Mouse (Mus musculus) liver, embryonic 13.5 days (tissue): ENCODE data around the gene Hlcs. TPM values are rescaled to one million over a fixed set of nuclear protein-coding genes. Genes with fewer than 3 reads are reported as not detected.

ENCODE experiments used
- ATAC-seq: fragments of 200-750 bp; cut with Nextera tagmentation; 2 replicates; pipeline ENCODE4 v1.8.0; 2017; ENCODE audit warnings: low read depth, mild to moderate bottlenecking, moderate number of reproducible peaks, moderate library complexity
- DNase-seq: peaks from one replicate; pipeline ENCODE4 v3.0.0; 2022
- H3K27ac ChIP-seq: fragments of 300-500 bp; sonication (generic); 2 replicates; pipeline ENCODE4 v1.5.1; 2015; ENCODE audit warnings: moderate library complexity, mild to moderate bottlenecking, inconsistent platforms
- H3K27me3 ChIP-seq: fragments of 300-500 bp; sonication (generic); 2 replicates; pipeline ENCODE4 v1.6.1; 2015; ENCODE audit warnings: mild to moderate bottlenecking, inconsistent platforms
- H3K36me3 ChIP-seq: fragments of 300-500 bp; sonication (generic); 2 replicates; pipeline ENCODE4 v1.6.1; 2015; ENCODE audit warnings: mild to moderate bottlenecking, inconsistent platforms
- H3K4me1 ChIP-seq: fragments of 300-500 bp; sonication (generic); replicated peaks from 2 replicates; pipeline ENCODE4 v1.6.1; 2015; ENCODE audit warnings: inconsistent platforms
- H3K4me2 ChIP-seq: fragments of 300-500 bp; sonication (generic); 2 replicates; pipeline ENCODE4 v1.6.1; 2015; ENCODE audit warnings: inconsistent platforms, mild to moderate bottlenecking, moderate library complexity
- H3K4me3 ChIP-seq: fragments of 300-500 bp; sonication (generic); replicated peaks from 2 replicates; pipeline ENCODE4 v1.5.1; 2015; ENCODE audit warnings: mild to moderate bottlenecking, inconsistent platforms
- H3K9ac ChIP-seq: fragments of 300-500 bp; sonication (generic); 2 replicates; pipeline ENCODE4 v1.6.1; 2015; ENCODE audit warnings: mild to moderate bottlenecking, inconsistent platforms
- H3K9me3 ChIP-seq: fragments of 300-500 bp; sonication (generic); replicated peaks from 2 replicates; pipeline ENCODE4 v1.6.1; 2016; ENCODE audit warnings: inconsistent platforms
- WGBS: fragments of 180-500 bp; shearing (Covaris S2); methylation state at CpG from one replicate; pipeline ENCODE4 v1.1.7; 2015; ENCODE audit not compliant: insufficient replicate concordance; 5-methylcytosine and 5-hydroxymethylcytosine counted together
- polyA plus RNA-seq: library from polyadenylated mRNA; unstranded; fragments of >200 nt; fragmentation: Nextera tagmentation; extraction: Ambion mirVana; gene quantifications from 2 replicates; pipeline ENCODE4 v1.2.1, GENCODE M21; 2015

The Hlcs gene
- polyA plus RNA-seq, 1 experiment from 2014 or later: 2.5 TPM

DNA sequence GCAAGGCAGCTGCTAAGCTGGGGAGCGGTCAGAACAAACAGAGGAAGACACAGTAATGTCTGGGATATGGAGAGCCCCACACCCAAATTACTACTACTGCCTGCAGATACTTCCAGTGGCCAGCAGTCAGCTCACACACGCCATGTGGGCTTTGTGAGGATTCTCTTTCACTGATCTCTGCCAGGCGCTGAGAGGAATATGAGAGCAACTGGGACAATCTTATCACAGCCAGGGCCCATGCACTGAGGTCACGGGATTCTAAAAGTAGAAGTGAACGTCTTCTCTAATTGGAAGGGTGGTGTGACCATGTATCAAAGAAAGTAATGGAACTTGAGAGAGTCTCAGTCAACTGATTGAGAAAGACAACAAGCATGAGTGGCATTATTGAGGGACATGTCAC lies 123.1 kb downstream of the Hlcs start:
- 61% methylated on average over 5 of the region's 5 CpGs for WGBS
- no peak for ATAC-seq
- peaks cover 5% of the 10 kb centered on the region for H3K4me1 ChIP-seq
- H3K27ac ChIP-seq: no peak overlapping the region
- no peak overlapping the region for H3K9ac ChIP-seq
- no peaks in the 10 kb centered on the region for H3K9me3 ChIP-seq
- DNase-seq: no peak
- H3K4me3 ChIP-seq: no peak overlapping the region
- no peaks in the 10 kb centered on the region for H3K27me3 ChIP-seq
- H3K36me3 ChIP-seq: no peaks in the 10 kb centered on the region
- H3K4me2 ChIP-seq: no peak overlapping the region

DNA sequence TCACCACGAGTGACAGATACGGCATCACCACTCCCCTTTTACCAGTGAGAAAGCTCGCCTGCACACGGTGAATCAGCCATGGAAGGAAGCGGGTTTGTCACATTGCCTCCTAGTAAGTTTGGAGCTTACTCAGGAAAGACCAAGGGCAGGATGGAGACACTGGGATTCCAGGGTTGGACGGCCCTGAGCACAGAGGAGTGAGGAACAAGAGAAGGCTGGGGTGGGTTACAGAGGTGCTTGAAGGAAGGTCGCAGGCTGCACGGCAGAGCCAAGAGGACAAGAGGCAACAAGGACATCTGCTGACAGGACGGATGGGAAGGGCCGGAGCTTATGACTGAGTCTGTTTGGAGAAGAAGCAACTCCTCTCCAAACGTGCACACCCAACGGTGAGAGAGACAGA lies 126.8 kb downstream of the Hlcs start:
- no peak overlapping the region for H3K27ac ChIP-seq
- H3K27me3 ChIP-seq: no peaks in the 10 kb centered on the region
- H3K4me2 ChIP-seq: no peak overlapping the region
- DNase-seq: no peak
- WGBS: 68% methylated on average over 12 of the region's 12 CpGs
- no peaks in the 10 kb centered on the region for H3K9me3 ChIP-seq
- H3K4me3 ChIP-seq: no peak overlapping the region
- no peak overlapping the region for H3K9ac ChIP-seq
- no peaks in the 10 kb centered on the region for H3K36me3 ChIP-seq
- H3K4me1 ChIP-seq: peaks cover 5% of the 10 kb centered on the region
- no peak for ATAC-seq

DNA sequence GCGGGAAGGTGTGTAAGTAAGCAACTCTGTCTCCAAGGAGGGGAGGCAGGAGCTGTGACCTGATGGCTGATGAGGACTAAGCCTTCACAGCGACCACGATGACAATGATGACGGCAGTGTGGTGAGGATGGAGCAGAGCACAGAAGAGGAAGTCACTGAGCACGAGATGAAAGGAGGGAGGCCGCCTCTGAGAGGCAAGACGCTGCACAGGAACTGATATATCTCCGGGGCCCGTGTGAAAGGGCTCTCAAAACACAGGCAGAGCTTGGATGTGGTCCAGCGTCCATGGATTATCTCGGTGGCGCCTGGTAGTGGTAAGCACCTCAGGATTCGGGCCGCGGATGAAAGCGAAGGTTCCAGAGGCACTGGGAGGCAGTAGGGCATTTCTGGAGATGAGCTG lies 127.9 kb downstream of the Hlcs start:
- no peaks in the 10 kb centered on the region for H3K9me3 ChIP-seq
- H3K4me1 ChIP-seq: peaks cover 5% of the 10 kb centered on the region
- H3K9ac ChIP-seq: no peak overlapping the region
- 23% methylated on average over 16 of the region's 16 CpGs for WGBS
- no peak overlapping the region for H3K27ac ChIP-seq
- no peak overlapping the region for H3K4me2 ChIP-seq
- no peaks in the 10 kb centered on the region for H3K36me3 ChIP-seq
- no peak for DNase-seq
- peaks cover 2% of the 10 kb centered on the region; the same call in 1 of the 2 replicates for H3K27me3 ChIP-seq
- no peak overlapping the region for H3K4me3 ChIP-seq
- ATAC-seq: no peak

DNA sequence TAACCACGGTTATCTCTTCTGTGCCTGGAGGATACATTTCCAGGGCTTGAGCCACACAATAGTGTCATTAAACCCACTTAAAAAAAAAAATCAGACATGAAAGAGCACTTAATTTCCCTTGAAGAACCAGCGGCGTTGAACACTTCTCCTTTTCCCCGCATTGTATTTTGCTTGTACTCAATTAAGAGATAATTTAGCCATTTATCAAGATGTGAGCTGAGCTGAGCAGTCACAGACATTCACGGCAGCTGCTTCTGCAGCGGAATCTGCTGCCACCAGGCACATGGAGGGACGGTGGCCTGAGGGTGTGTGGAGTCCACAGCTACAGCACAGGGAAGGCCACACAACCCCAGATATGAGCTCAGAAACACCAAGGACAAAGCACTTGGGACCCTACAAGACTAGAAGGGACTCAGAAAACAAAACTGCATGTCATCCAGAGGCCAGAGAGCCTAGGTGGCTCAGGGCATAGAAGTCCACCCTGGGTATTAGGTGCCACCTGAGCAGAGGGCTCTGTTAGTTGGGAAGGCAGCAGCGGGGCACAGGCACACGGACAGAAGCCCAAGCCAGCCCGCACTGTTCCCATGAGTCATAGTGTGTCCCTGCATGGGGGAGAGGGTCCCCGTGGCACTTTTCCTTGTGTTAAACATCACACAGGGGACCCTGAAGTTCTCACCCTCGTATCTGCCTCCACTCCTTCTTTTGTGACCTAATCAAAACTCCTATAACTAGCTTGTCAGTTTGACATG lies 133.1 kb downstream of the Hlcs start:
- no peaks in the 10 kb centered on the region for H3K9me3 ChIP-seq
- H3K36me3 ChIP-seq: no peaks in the 10 kb centered on the region
- H3K27me3 ChIP-seq: peaks cover 12% of the 10 kb centered on the region
- WGBS: 44% methylated on average over 12 of the region's 12 CpGs
- DNase-seq: no peak
- no peak overlapping the region for H3K4me2 ChIP-seq
- H3K4me3 ChIP-seq: no peak overlapping the region
- ATAC-seq: no peak
- H3K9ac ChIP-seq: no peak overlapping the region
- peaks cover 4% of the 10 kb centered on the region; the same call in 1 of the 2 replicates for H3K4me1 ChIP-seq
- H3K27ac ChIP-seq: no peak overlapping the region

DNA sequence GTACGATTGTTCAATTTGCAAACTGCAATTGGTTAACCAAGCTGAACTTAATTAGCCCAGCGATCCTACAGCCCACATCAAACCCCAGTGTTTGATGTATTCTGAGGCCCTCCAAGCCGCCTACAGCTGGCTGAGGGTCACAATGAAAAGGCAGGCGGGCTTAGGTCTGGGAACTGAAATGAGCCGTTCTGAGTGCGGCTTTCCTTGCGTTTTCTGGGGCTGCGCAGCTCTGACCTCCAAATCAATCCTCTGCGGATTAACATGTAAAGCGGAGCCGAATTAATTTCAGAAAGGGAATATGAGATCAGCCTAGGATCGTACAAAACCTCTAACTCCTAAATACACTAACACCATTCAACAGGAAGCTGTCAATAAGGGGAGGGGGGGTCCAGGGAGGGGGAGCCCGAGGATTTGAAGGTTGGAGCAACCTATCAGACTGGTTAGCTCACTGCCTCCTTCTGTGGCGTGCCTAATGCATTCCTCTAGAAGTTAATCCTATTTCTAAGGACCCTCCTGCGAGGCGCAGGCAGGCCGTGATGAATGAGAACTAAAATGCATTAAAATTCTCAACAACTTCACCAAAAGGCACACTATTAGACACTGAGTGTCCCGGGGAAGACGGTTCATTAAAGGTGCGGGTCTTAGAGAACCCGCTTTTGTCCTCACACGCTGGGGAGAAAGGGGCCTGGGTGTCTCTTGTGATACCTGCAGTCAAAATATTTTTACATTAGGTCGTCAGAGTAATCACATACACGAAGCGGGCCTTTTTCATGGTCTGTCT lies 133.8 kb downstream of the Hlcs start:
- Histone ChIP-seq H3K4me3 (no peak overlapping the region), H3K36me3 (no peaks in the 10 kb centered on the region), H3K27me3 (peaks cover 12% of the 10 kb centered on the region), H3K27ac (no peak overlapping the region), H3K9me3 (no peaks in the 10 kb centered on the region), H3K4me1 (peaks cover 4% of the 10 kb centered on the region; the same call in 1 of the 2 replicates), H3K9ac (no peak overlapping the region), H3K4me2 (no peak overlapping the region)
- ATAC-seq: no peak
- DNase-seq: no peak
- WGBS: 51% methylated on average over 25 of the region's 25 CpGs

DNA sequence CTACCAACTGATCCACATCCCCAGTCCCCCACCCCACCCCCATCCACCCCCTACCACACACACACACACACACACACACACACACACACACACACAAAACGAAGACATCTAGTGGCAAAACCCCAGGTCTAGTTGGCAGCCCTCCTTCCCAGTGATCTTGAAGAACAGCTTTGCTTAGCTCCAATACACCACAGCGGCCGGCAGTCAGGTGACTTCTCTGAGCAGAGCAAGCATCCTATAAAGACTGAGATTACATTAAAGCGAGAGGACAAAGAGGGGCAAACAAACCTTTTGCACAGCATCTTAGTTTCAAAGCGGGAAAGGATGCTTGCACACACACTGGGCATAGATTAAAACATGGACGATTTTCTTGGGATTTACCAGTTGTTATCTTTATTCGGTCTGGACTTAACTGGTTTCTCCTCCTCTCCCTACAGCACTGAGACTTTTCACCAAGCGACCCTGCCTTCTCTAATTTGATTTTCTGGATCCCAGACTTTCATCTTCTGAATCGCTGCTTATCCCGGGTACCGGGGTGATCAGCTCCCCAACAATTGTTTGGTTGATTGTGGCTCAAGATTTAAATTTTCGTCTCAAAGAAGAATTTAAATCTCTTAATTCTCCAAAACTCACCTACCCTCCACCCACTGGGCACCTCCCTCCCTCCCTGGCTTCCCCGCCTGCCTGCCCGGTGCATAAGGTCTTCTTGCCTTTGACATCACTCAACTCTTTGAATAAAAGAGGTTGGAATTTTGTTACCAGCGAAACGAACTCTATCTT lies 134.7 kb downstream of the Hlcs start:
- no peaks in the 10 kb centered on the region for H3K9me3 ChIP-seq
- no peak for DNase-seq
- no peak overlapping the region for H3K27ac ChIP-seq
- H3K9ac ChIP-seq: no peak overlapping the region
- peaks cover 12% of the 10 kb centered on the region for H3K27me3 ChIP-seq
- ATAC-seq: no peak
- H3K36me3 ChIP-seq: no peaks in the 10 kb centered on the region
- H3K4me1 ChIP-seq: peaks cover 4% of the 10 kb centered on the region; the same call in 1 of the 2 replicates
- H3K4me3 ChIP-seq: no peak overlapping the region
- 64% methylated on average over 16 of the region's 16 CpGs for WGBS
- no peak overlapping the region for H3K4me2 ChIP-seq

DNA sequence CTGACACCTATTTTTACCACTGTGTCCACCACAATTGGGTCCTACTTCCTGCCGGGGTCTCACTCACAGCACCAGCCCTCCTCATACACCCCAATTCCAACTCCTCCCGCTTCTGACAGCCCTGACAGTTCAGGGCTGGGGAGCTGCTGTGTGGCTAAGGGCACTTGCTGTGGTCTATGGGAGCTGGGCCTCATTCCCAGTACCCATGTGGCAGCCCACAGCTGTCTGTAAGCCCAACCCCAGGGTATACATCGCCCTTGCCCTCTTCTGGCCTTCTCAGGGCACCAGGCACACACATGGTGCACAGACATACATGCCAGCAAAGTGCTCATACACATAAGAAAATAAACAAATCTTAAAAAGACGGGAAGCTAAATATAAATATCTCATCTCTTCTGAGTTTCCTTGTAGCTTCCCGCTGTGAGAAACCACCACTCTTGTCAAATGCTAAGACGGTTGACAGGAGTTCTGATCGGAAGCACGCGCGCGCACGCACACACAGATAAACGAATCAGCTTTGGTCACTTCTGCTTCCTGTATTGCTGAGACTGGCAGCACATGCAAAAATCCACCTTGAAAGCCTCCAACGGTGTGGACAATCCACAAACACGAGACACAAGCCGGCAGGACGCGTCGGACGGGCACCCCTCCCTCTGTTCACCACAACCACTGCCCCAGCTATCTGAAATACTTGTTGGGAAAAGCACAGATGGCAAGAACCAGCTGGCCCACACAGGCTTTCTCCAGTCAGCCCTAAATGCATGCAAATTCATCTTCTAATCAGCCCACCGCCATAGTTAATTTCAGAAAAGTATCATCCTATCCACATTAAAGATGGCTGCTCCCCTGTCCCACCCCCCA lies 136.1 kb downstream of the Hlcs start:
- ATAC-seq (no peak), DNase-seq (no peak)
- H3K4me2 ChIP-seq: no peak overlapping the region
- no peak overlapping the region for H3K4me3 ChIP-seq
- H3K27ac ChIP-seq: no peak overlapping the region
- H3K36me3 ChIP-seq: no peaks in the 10 kb centered on the region
- H3K27me3 ChIP-seq: peaks cover 12% of the 10 kb centered on the region
- 0 out of 2 replicates have a peak, but pooled peaks cover 4% of the 10 kb centered on the region for H3K4me1 ChIP-seq
- H3K9ac ChIP-seq: no peak overlapping the region
- no peaks in the 10 kb centered on the region for H3K9me3 ChIP-seq
- 32% methylated on average over 21 of the region's 21 CpGs for WGBS

DNA sequence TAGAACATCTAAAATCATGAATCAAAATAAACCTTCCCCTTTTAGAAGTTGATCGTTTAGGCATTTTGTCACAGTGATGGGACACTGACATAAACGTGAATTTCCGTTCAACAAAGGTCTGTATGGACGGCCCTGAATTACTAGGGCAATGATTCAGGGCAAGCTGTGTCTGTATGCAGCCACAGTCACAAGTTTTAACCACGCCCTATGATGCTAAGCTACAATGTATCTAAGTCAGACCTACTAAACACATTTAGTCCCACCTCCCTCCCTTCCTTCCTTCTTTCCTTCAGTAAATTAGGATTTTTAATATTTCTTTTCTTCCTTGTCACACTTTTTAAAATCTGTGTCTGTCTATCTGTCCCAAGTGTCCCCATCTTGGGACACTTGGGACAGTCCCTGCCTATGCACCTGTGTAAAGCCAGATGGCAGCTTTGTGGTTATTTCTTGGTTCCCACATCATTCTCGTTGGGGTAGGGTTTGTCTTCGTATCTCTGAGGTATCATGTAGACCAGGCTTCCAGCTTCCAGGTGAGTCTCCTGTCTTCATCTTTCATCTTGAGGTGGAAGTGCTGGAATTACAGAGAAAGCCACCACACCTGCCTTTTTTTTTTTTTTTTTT lies 137.9 kb downstream of the Hlcs start:
- Histone ChIP-seq H3K27ac (no peak overlapping the region), H3K27me3 (peaks cover 10% of the 10 kb centered on the region), H3K4me2 (no peak overlapping the region), H3K4me3 (no peak overlapping the region), H3K9ac (no peak overlapping the region), H3K4me1 (0 out of 2 replicates have a peak, but pooled peaks cover 4% of the 10 kb centered on the region), H3K36me3 (no peaks in the 10 kb centered on the region), H3K9me3 (no peaks in the 10 kb centered on the region)
- ATAC-seq (no peak), DNase-seq (no peak)
- WGBS: 56% methylated on average over 7 of the region's 7 CpGs

DNA sequence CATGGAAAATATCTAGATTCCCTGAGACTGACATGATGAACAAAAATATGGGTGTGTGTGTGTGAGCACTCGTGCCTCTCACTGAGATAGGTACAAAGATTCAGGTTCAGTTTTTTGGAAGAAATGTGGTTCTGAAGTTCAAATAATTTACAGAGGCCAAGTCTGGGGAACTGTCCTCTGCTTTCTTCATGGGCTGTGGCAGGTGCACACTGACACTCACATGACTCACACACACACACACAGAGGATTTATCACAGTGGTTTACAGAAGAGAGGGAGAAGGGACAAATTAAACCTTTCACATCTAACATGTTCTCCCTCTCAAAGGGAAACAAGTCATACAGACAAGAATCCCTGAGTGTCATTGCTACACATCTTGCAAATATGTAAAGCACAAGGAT lies 140.0 kb downstream of the Hlcs start:
- H3K4me3 ChIP-seq: no peak overlapping the region
- WGBS: 44% methylated on average over 1 of the region's 1 CpGs
- ATAC-seq: no peak
- H3K36me3 ChIP-seq: no peaks in the 10 kb centered on the region
- H3K4me1 ChIP-seq: peaks cover 4% of the 10 kb centered on the region; the same call in 1 of the 2 replicates
- DNase-seq: no peak
- H3K4me2 ChIP-seq: no peak overlapping the region
- H3K27me3 ChIP-seq: no peaks in the 10 kb centered on the region
- H3K9ac ChIP-seq: no peak overlapping the region
- H3K27ac ChIP-seq: no peak overlapping the region
- H3K9me3 ChIP-seq: no peaks in the 10 kb centered on the region

DNA sequence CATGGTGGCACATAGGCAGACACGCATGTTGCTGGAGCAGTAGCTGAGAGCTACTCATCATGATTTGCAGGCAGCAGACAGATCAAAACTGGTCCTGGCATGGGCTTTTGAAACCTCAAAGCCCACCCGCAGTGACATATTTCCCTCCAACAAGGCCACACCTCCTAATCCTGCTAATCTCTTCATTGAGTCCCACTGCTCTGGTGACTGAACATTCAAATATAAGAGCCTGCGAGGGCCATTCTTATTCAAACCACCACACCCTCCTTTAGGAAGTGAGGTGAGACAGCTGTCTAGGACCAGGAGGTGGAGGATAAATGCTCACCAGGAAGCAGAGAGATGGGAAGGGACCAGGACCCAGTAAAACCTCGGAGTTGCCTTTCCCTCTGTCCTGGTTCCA lies 143.2 kb downstream of the Hlcs start:
- no peaks in the 10 kb centered on the region for H3K9me3 ChIP-seq
- 55% methylated on average over 4 of the region's 4 CpGs for WGBS
- no peak for ATAC-seq

More for the DNA sequence above, 143.2 kb downstream of the Hlcs start:
- H3K27ac ChIP-seq: no peak overlapping the region
- no peak overlapping the region for H3K4me3 ChIP-seq
- no peak overlapping the region for H3K4me2 ChIP-seq
- H3K9ac ChIP-seq: no peak overlapping the region
- no peaks in the 10 kb centered on the region; the same call in 1 of the 2 replicates for H3K4me1 ChIP-seq
- no peak for DNase-seq
- no peaks in the 10 kb centered on the region for H3K27me3 ChIP-seq
- H3K36me3 ChIP-seq: no peaks in the 10 kb centered on the region
